Mouse (Mus musculus) heart, postnatal 0 days (tissue): ENCODE measurements around the gene Dmwd. TPM values are rescaled to one million over a fixed set of nuclear protein-coding genes. Genes with fewer than 3 reads are reported as not detected.

Source experiments
- ATAC-seq: fragments of 200-750 bp; cut with Nextera tagmentation; 2 replicates; pipeline ENCODE4 v1.8.0; 2017; ENCODE audit warnings: low read depth, moderate number of reproducible peaks, moderate library complexity; ENCODE audit not compliant: insufficient read depth
- DNase-seq: peaks from one replicate; pipeline ENCODE4 v3.0.0-alpha.2; 2016; ENCODE audit warnings: low spot score
- H3K27ac ChIP-seq: fragments of 300-500 bp; sonication (generic); 2 replicates; pipeline ENCODE4 v1.5.1; 2014; ENCODE audit warnings: low read depth, mild to moderate bottlenecking
- H3K27me3 ChIP-seq: fragments of 300-500 bp; sonication (generic); 2 replicates; pipeline ENCODE4 v1.6.1; 2014; ENCODE audit warnings: low read length, mixed read lengths; ENCODE audit not compliant: control insufficient read depth, insufficient read depth
- H3K36me3 ChIP-seq: fragments of 300-500 bp; sonication (generic); replicated peaks from 2 replicates; pipeline ENCODE4 v1.6.1; 2014; ENCODE audit warnings: low read length, mixed read lengths; ENCODE audit not compliant: control insufficient read depth, insufficient read depth
- H3K4me1 ChIP-seq: fragments of 300-500 bp; sonication (generic); 2 replicates; pipeline ENCODE4 v1.6.1; 2014; ENCODE audit warnings: antibody characterized with exemption; ENCODE audit not compliant: control insufficient read depth, insufficient read depth
- H3K4me2 ChIP-seq: fragments of 300-500 bp; sonication (generic); 2 replicates; pipeline ENCODE4 v1.6.1; 2014; ENCODE audit warnings: low read depth, mild to moderate bottlenecking, low read length, moderate library complexity
- H3K4me3 ChIP-seq: fragments of 300-500 bp; sonication (generic); 2 replicates; pipeline ENCODE4 v1.5.1; 2014; ENCODE audit warnings: low read depth, low read length
- H3K9ac ChIP-seq: fragments of 300-500 bp; sonication (generic); replicated peaks from 2 replicates; pipeline ENCODE4 v1.6.1; 2014; ENCODE audit warnings: low read depth, low read length, mixed read lengths
- H3K9me3 ChIP-seq: fragments of 300-500 bp; sonication (generic); replicated peaks from 2 replicates; pipeline ENCODE4 v1.6.1; 2016; ENCODE audit warnings: low read length; ENCODE audit not compliant: control insufficient read depth
- CTCF ChIP-seq: IDR thresholded peaks from 2 replicates; pipeline ENCODE4 v1.5.1; 2016; ENCODE audit warnings: antibody characterized with exemption, control low read depth, low read depth
- EP300 ChIP-seq: IDR thresholded peaks from 2 replicates; pipeline ENCODE4 v1.6.1; 2016; ENCODE audit warnings: antibody characterized with exemption, low read depth
- WGBS: fragments of 180-500 bp; shearing (Covaris S2); extraction: QIAGEN DNeasy Blood & Tissue Kit; methylation state at CpG from one replicate; pipeline ENCODE4 v1.1.7; 2014; 5-methylcytosine and 5-hydroxymethylcytosine counted together
- polyA plus RNA-seq: library from polyadenylated mRNA; unstranded; fragments of >200 nt; fragmentation: Nextera tagmentation; extraction: Ambion mirVana; gene quantifications from 2 replicates; pipeline ENCODE4 v1.2.1, GENCODE M21; 2015
- total RNA-seq: library from RNA; depleted of rRNA; stranded (reverse); fragments of >200 nt; gene quantifications from 2 replicates; pipeline ENCODE4 v1.2.3, GENCODE M21; 2014; ENCODE audit warnings: low replicate concordance

The Dmwd gene
- total and polyA plus RNA-seq, 2 experiments from 2014 or later: 10.6 to 71.6 TPM

DNA sequence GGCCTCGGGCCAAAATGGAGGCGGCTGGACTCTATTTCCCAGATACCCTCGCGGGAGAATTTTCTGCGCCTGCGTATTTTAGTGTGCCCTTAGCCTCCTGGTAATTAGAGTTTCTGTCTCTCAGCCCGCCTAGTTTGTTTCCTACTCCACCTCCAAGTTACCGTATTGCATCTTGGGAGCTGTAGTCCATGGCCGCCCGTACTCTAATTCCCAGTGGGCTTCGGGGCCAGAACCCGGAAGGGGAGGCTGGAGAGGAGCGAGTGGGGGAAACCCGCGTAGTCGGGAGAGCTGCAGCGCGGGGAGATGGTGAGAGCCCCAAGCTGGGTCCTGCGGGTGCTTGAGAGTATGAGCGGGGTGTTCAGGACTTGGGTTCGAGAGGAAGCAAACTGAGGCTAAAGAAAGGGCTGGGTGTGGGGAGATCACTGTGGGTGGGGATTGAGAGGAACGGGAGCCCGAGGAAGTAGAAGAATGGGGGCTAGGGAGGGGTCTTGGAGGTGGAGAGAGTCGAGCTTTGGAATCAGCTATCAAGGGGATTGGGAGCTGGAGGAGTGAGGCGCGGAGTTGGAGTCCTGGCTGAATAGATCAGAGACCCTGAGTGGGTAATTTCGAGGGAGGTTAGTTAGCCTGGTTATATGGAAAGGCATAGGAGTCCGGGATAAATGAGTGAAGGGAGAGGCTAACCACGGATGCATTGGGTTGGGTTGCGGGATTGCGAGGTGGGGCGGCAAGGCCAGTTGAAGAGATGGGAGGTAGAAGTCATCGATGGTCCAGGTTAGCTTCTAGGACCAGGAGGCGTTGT is 43.8 kb downstream of the Dmwd start, which contains the start of gene Fbxo46:
Gene Fbxo46 (plus strand): TSS at position 229 of the 799 bp plus-strand sequence.
- H3K9me3 ChIP-seq: no peaks in the 10 kb centered on the region
- no peaks in the 10 kb centered on the region for H3K36me3 ChIP-seq
- H3K4me3 ChIP-seq: peak within 1 kb of the TSS; percentile 76
- H3K4me2 ChIP-seq: peak within 1 kb of the TSS; percentile 87
- H3K4me1 ChIP-seq: peaks cover 8% of the 10 kb centered on the region; the same call in 1 of the 2 replicates
- TF ChIP-seq EP300 (no peak), CTCF (no peak)
- peak within 1 kb of the TSS; percentile 81 for H3K9ac ChIP-seq
- no peaks in the 10 kb centered on the region for H3K27me3 ChIP-seq
- peak within 1 kb of the TSS; percentile 13; the same call in 1 of the 2 replicates for H3K27ac ChIP-seq
- WGBS: under 1% methylated on average over 34 of the region's 34 CpGs
- DNase-seq (peak; percentile 99), ATAC-seq (peak; percentile 95)

DNA sequence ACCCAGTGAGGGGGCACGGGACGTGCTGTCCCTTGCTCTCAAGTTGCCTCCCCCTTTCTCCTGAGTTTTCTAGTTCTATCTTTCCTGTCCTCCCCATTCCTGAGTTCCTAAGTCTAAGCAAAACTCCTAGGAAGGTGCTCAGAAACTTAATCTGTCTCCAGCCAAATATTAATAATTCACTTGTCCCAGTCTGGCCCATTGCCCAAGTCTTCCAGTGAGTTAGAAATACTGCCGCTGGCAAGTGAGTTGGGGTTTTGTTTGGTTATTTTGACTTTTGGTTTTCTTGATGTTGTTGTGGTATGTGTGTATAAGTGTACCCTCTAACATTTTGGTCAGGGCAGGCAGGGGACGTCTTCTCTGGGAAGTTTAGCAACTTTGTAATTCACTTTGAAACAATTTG is 45.7 kb downstream of the Dmwd start:
- H3K27me3 ChIP-seq: no peaks in the 10 kb centered on the region
- WGBS: 85% methylated on average over 4 of the region's 4 CpGs

GRCm38 (mm10) chr7:19124713-19125112 is 48.7 kb downstream of the Dmwd start:
- no peak for DNase-seq
- no peak for TF ChIP-seq CTCF
- TF ChIP-seq EP300: no peak
- no peaks in the 10 kb centered on the region for H3K27me3 ChIP-seq
- H3K36me3 ChIP-seq: no peaks in the 10 kb centered on the region
- no peak overlapping the region for H3K4me3 ChIP-seq
- H3K27ac ChIP-seq: no peak overlapping the region
- no peak for ATAC-seq
- H3K4me2 ChIP-seq: no peak overlapping the region
- no peaks in the 10 kb centered on the region for H3K9me3 ChIP-seq
- no peak overlapping the region for H3K9ac ChIP-seq
- peaks cover 8% of the 10 kb centered on the region; the same call in 1 of the 2 replicates for H3K4me1 ChIP-seq
- 85% methylated on average over 6 of the region's 6 CpGs for WGBS

More for the DNA sequence above, 45.7 kb downstream of the Dmwd start:
- TF ChIP-seq CTCF: no peak
- TF ChIP-seq EP300: no peak
- H3K4me1 ChIP-seq: peaks cover 8% of the 10 kb centered on the region; the same call in 1 of the 2 replicates
- no peak overlapping the region for H3K4me3 ChIP-seq
- H3K9ac ChIP-seq: no peak overlapping the region
- H3K9me3 ChIP-seq: no peaks in the 10 kb centered on the region
- no peaks in the 10 kb centered on the region for H3K36me3 ChIP-seq
- no peak for DNase-seq
- ATAC-seq: no peak
- no peak overlapping the region for H3K4me2 ChIP-seq
- H3K27ac ChIP-seq: no peak overlapping the region

- no peak overlapping the region for H3K9ac ChIP-seq
- no peak overlapping the region for H3K4me3 ChIP-seq
- DNase-seq: no peak
- H3K4me1 ChIP-seq: peaks cover 5% of the 10 kb centered on the region; the same call in 1 of the 2 replicates
- no peak overlapping the region for H3K27ac ChIP-seq
- ATAC-seq: no peak
- H3K27me3 ChIP-seq: no peaks in the 10 kb centered on the region
- WGBS: 80% methylated on average over 5 of the region's 5 CpGs
- H3K36me3 ChIP-seq: no peaks in the 10 kb centered on the region
- H3K4me2 ChIP-seq: no peak overlapping the region
- H3K9me3 ChIP-seq: no peaks in the 10 kb centered on the region
- no peak for TF ChIP-seq CTCF
- TF ChIP-seq EP300: no peak
Observed at GRCm38 (mm10) chr7:19127744-19128143, 51.7 kb downstream of the Dmwd start.

DNA sequence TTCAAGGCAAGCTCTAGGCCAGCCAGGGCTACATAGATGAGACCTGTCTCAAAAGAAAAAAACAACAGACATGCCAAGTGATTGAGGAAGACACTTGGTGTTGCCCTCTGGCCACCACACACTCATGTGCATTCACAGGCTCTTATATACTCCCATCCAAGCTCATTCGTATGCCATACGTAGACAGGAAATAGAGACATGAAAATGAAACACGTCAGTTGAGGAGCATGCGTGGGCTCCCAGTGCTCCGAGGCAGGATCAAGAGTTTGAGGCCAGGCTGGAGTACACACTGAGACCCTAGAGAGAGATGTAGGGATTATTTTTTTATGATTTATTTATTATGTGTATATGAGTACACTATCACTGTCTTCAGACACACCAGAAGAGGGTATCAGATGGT is 53.4 kb downstream of the Dmwd start:
- H3K27ac ChIP-seq: no peak overlapping the region
- no peak overlapping the region for H3K9ac ChIP-seq
- DNase-seq: no peak
- no peak for ATAC-seq
- peaks cover 5% of the 10 kb centered on the region; the same call in 1 of the 2 replicates for H3K4me1 ChIP-seq
- H3K36me3 ChIP-seq: no peaks in the 10 kb centered on the region
- no peaks in the 10 kb centered on the region for H3K27me3 ChIP-seq
- H3K9me3 ChIP-seq: no peaks in the 10 kb centered on the region
- no peak overlapping the region for H3K4me2 ChIP-seq
- TF ChIP-seq CTCF (no peak), EP300 (no peak)
- no peak overlapping the region for H3K4me3 ChIP-seq
- WGBS: 86% methylated on average over 5 of the region's 5 CpGs
